Mouse (Mus musculus): Measurements from ENCODE around the gene Slc9a3r2.

- TF ChIP-seq CTCF (conservative IDR thresholded peaks at IDR 0.05; ENCODE audit: low read length): no peak
- TF ChIP-seq NANOG (IDR thresholded peaks at IDR 0.05; ENCODE audit: borderline replicate concordance, low read length): no peak
- TF ChIP-seq POU5F1 (IDR thresholded peaks at IDR 0.05; ENCODE audit: borderline replicate concordance, low read length): no peak
Measured at GRCm38 (mm10) chr17:24635694-24636093, 14.4 kb downstream of the Slc9a3r2 start.

Measured in E14TG2a.4 (cell line).